Mouse (Mus musculus) adrenal gland, postnatal 10 days (tissue): ENCODE measurements around the gene Npy2r. TPM values are rescaled to one million over a fixed set of nuclear protein-coding genes. Genes with fewer than 3 reads are reported as not detected.
A peak's percentile ranks its signal among the peaks of the same experiment; 100 is the strongest.

Experiments
- DNase-seq: peaks from one replicate; pipeline ENCODE4 v3.0.0; 2021; ENCODE audit warnings: mixed read lengths
- long read RNA-seq, 2 experiments: library from polyadenylated mRNA; stranded (forward); transcript quantifications; one replicate each; pipeline ENCODE4 v2.0.0; 2021
- total RNA-seq, 2 experiments: library from RNA; stranded (reverse); gene quantifications; 2 replicates each; pipeline ENCODE4 v1.2.3; 2021

The Npy2r gene
- total RNA-seq, result 1 to 10 TPM; 3.1 to 4.5 TPM
- long read RNA-seq, experiment 1, partial matches to known transcripts, result 0 of 1 reads
- long read RNA-seq, experiment 1, other reads (novel, unspliced or antisense), result 0 of 1 reads
- long read RNA-seq, experiment 2, partial matches to known transcripts, result 0 of 2 reads
- long read RNA-seq, experiment 2, other reads (novel, unspliced or antisense), result 1 of 2 reads

- peak; percentile 60 for DNase-seq
Measured at GRCm38 (mm10) chr3:82547908-82548721, at the start of gene Npy2r. Npy2r (minus strand) TSS chr3:82548084.

DNA sequence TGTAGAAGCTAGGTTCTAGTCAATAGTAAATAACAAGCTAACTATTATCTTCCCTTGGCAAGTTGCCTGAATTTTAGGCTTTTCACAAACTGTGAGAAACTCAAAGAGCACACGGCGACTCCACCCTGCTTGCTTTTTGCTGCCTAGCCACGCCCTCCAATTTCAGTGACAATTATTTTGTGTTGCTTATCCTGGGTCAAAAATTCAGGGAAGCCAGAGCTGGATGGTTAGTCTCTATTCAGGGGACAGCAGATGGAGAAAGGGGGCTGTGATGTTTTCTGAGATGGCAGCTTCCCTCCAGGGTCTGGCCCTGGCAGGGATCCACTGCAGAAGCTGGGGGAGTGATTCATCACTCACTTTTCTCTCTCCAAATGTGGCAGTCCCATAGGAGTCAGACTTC, 9.9 kb upstream of the Npy2r start:
- peak; percentile 7 for DNase-seq

DNA sequence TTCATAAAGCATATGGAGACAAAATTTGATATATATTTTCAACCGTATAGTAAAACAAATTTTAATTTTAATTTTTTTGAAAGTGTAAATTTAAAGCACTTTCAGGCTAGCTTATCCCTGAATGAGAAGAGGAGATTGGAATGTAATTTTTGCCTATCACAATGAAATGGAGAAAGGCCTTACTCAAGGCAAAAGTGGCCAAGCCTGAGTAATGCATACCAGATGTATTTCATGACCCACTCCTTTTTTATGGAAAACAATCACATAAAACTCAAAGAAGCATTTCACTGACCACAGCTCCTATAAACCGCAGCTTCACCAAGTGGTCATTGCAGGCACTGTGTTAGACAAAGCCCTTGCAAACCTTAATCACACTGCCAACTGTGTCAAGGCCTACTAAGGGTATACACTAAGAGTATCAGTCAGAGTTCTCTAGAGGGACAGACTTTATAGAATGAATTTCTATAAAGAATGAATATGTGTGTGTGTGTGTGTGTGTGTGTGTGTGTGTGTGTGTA, 8.5 kb upstream of the Npy2r start:
- no peak for DNase-seq

DNA sequence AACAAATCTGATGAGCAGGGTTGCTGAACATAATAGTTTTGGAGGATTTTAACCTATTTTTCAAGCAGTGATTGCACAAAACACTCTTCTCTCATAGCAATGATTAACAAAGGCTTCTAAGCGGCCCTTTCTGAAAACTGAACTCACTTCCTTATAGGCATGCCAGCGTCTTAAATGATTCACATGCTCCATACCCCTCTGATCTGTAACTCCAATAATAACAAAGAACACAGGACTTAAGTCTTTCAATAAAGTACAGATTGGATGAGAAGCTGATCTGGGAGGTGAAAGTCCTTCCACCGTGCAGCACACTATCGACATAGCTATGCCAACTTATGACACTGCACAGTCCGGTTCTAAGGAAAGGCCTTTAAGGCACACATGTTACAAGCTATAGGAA, 2.0 kb upstream of the Npy2r start:
- DNase-seq, result no peak

- no peak for DNase-seq
Measured at GRCm38 (mm10) chr3:82548753-82549152, 869 bp upstream of the Npy2r start.

DNA sequence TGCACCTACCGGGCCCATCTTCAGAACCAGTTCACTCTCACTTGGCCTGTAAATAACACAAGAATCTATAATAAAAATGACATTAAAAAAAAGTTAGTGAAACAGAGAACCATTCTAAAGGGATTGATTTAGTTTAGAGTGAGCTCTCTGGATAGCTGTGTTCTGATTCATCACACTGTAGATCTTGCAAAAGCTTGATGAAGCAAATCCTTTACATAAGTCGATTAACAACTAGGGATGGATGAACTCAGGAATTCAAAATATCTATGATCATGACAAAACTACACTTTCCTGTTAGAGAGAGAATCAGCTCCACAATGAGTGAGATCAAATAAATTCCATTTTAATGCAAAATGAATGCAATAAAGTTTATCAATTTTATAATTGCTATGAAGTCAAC, 6.4 kb downstream of the Npy2r start:
- no peak for DNase-seq

- no peak for DNase-seq
Measured at GRCm38 (mm10) chr3:82539951-82540350, 7.9 kb downstream of the Npy2r start.

DNA sequence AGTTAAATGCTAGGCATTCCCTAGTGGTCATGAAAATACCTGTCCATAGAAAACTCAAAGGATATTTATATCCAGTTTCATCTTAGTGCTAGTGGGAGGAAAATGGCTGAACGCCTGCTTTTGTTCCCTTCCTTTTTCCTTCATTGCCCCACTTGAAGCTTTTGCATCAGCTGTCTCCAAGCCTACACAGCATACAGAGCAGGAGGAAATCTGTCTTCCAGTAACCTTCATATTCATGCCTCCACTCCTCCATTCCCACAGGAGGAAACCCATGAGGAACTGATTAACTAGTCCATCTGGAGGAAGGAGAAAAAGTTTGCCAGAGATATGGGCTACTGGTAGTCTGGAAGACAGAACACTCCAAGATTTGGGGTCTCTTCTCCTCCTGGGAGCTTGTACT, 23.1 kb downstream of the Npy2r start:
- DNase-seq, result no peak

- no peak for DNase-seq
Measured at GRCm38 (mm10) chr3:82498006-82498405, 49.9 kb downstream of the Npy2r start.

Other genes with a start within 250 kb of the Npy2r start
- gene Map9, start 190.0 kb downstream of the Npy2r start, total RNA-seq, result 1 to 10 TPM; 4.5 to 6.5 TPM